Mouse (Mus musculus): Measurements from ENCODE around the gene Hspb1.

The Hspb1 gene

DNA sequence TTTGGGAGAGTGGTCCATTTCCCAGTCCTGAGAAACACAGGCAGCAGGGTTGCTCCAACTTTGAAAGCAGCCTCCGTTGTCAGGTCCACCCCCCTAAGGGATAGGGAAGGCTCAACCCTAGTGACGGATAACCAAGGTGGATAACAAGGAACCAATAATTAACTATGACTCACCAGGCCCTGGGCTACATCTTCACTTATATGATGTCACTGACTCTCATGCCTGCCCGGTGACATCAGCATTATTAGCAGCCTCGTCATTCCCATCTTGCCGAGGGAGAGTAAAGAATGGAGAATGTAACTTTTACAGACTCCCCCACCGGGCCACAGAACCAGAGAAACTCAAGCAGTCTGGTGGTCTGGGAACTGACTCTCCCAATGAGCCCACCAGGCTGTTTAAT is 3.1 kb upstream of the Hspb1 start:
- DNase-seq (ENCODE audit: low spot score in 2 of 2): no peak

DNA sequence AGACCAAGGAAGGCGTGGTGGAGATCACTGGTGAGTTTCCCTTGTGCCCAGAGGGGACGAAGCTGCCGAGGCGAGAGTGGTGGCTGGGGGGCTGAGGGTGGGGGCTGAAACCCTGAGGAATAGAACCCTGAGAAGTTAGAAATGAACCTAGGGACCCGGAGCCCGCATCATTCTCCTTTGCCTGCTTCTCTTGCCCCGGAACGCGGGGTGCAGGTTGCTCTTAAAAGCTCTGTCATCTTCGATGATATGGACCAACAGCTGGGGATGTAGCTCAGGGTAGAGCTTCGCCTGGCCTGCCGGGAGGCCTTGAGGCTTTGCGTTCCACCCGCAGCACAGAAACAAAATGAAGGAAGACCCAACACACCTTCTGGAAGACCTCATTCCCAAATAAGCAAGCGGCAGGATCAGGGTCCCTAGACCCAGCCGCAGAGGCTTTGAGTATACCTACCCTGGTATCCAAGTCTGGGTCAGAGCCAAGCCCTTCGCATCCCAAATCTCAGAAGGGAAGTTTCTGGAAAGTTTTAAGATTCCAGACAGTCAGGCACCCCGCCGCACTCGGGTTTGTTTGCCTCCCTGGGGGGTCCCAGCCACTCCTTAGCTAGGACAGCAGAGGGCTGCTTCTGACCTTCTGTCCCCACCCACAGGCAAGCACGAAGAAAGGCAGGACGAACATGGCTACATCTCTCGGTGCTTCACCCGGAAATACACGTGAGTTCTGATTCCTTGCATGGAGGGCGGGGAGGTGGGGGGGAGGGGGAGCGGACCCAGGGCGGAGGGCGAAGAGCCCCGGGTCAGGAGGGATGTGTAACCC is 891 bp downstream of the Hspb1 start:
- no peak for DNase-seq (ENCODE audit: low spot score in 2 of 2)

DNA sequence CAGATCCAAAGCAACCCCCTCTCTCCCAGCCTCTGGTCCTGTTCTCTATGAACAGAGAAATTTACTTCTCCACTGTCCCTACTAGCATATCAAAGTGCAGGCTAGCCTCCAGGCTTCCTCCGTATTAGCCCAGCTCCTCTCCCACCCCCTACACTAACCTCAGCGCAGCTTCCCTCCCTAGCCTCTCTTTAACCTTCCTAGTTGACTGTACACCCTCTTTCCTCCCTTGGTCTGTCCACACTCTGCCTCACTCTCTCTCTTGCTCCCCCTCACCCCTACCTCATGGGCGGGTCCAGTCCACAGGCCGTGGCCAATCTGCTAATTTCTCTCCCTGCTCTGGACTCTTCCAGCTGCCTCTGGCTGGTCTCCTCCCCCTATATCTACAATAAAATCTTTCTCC is 2.6 kb downstream of the Hspb1 start:
- no peak for DNase-seq (ENCODE audit: low spot score in 2 of 2)

DNA sequence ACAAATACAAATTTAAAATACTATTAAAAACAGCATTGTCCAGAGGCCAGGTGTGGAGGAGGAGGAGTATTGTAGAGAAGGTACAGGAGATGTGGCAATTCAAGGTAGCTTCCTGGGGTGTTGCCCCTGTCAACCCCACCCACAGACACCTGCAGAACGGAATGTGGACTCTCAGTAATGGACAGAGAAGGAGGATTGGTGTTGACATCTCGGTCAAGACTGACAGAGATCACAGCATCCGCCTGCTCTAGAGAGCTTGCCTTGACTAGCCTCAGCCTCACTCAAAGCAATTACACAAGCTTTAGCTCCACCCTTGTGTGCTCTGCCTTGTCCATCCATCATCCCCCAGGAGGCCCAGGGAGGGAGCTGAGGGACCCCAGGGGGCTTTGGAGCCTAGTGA is 3.2 kb downstream of the Hspb1 start:
- DNase-seq (ENCODE audit: low spot score in 2 of 2): no peak

DNA sequence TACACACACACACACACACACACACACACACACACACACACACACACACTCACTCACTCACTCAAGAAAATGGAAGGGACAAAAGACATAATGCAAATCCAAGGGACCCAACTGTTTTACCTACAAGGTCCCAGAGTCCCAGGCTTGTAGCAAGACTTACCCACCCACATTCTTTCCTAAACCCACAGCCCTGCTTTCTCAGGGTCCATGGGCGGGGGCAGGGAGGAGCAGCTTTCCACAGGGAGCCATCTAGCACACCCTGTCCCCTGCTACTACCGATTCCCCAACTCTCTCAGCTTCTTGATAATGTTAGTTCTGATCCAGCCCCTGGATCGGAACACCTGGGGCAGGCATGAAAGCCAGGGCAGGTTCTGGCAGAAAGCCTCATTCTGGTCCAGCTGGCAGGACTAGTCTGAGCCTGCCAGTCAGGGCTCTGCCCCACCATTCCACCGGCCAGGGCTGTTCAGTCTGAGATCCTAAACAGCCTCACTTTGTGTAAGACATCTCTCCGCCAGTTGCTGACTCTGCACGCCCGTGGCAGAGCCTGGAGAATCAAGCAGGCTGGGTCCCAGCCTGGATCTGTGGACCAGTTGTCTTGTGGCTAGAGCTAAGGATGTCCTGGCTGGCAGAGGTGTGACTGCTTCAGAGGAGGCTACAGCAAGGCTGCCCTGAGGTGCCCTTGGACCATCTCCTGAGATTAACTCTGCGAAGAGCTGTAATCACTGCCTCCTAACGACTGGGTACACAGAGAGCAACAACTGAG is 5.1 kb downstream of the Hspb1 start:
- no peak for DNase-seq (ENCODE audit: low spot score in 2 of 2)

DNA sequence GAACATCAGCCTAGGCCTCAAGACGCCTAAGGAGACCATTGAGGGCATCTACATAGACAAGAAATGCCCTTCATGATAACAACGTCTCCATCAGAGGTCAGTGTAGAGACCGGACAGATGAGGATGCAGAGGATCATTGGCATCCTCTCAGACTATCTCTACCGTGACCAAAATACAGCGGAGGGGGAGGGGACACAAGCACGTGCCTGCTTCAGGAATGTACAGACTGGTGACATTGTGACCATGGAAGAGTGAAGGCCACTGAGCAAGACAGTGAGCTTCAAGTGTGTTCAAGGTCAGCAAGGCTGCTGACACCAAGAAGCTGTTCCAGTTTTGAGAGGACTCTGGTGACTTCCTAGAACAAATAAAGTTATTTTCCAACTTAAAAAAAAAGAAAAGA is 7.2 kb downstream of the Hspb1 start:
- DNase-seq (ENCODE audit: low spot score in 2 of 2): no peak

DNA sequence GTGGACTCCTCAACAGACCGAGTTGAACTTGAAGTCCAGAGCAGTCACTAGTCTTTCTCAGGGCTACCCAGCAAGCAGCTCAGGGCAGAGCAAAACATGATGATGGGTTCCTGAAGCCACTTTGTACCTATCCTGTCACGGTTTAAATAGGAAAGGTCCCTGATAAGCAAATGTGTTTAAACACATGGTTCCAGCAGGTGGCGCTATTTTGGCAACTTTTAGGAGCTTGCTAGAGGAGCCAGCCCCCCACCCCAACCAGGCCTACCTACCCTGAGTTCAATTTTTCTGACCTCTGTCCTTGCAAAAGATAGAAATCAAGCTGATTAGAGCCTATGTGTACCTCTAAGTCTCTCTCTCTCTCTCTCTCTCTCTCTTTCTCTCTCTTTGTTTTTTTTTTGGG is 10.3 kb downstream of the Hspb1 start:
- DNase-seq (ENCODE audit: low spot score in 2 of 2): no peak

DNA sequence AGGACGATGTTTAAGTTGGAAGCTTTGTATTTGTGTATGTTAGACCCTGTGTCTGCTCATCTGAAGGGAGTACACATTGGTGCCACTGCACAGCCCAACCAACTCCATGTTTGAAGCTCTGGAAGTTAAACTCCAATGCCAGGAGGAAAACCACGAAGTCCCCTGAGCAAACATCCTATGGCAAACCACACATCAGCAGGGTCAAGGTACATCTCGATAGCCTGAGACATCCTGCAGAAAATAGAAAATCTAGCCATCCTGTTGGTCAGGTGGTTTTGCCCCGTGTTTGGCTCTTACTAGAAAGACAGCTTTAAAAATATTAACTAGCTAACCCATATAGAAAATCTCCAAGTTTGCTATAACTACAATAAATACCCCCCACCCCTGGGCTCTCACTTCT is 11.3 kb downstream of the Hspb1 start:
- DNase-seq (ENCODE audit: low spot score in 2 of 2): no peak

DNA sequence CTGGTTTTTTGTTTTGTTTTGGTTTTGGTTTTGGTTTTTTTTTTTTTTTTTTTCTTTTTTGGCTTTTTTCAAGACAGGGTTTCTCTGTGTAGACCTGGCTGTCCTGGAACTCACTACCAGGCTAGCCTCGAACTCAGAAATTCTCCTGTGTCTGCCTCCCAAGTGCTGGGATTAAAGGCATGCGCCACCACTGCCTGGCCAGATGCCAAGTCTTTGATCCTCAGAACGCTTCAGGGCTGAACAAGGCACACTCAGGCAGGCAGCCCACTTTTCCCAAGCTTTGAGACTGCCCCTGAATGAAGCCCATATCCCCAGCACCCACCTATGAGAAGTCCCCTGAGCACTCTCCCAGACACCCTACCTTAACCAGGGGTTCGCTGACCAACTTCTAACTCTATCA is 12.1 kb downstream of the Hspb1 start:
- DNase-seq (ENCODE audit: low spot score in 2 of 2): no peak

DNA sequence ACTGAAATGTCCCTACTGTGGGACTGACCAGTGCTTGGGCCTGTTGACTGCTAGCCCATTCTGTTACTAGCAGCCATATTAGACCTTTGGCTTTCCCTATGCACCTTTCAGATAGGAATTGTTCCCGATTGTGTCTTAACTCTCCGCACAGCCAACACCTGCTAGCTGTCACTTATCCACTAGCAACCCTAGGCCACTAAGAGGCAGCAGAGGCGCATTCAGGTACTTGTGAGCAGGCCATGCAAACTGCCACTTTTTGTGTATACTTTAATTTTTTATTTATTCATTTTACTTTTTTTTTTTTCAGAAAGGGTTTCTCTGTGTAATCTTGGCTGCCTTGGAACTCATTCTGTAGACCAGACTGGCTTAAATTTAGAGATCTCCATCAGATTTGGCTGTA is 13.0 kb downstream of the Hspb1 start:
- DNase-seq (ENCODE audit: low spot score in 2 of 2): no peak

DNA sequence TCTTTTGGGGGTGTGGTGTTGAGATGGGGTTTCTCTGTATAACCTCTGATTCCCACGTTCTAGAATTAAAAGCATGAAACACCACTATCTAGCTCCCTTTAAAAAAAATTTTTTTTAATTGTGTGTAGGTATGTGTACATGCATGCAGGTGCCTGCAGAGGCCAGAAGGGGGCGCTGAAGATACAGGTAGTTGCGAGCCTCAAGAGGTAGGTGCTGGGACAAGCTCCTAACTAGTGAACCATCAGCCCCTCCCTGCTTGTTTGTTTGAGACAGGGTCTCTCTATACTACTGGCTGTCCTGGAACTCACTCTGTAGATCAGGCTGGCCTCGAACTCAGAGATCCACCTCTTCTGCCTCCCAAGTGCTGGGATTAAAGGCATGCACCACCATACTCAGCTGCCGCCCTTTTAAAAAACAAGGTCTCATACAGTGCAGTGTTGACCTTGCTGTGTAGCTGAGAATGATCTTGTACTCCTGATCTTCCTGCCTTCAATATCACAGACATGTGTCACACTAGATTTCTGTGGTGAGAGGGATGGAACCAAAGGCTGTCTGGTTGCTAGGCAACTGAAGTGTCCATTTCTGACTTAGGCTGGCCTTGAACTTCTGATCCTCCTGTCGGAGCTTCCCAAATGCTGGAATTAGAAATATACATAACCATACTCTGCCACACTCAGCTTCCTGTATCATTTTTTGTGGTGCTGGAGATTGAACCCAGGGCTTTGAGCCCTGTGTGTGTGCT is 13.8 kb downstream of the Hspb1 start:
- DNase-seq (ENCODE audit: low spot score in 2 of 2): no peak

DNA sequence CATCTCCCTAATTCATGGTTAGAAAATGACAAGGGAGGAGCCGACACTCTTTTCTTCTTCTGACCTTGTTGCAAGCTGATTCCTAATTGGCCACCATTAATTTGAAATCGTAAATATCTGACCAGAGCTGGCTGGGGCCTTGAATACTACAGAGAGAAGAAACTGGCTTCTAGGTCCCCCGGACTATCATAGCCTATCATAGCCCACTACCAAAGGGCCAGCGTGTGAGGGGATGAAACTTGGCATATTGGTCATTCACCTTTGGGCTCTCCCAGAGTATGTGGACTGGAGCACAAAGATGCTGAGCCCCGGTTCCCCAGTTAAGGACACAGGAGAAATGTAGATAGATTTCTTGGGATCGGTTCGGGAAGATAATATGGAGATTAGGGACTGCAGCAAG is 15.3 kb downstream of the Hspb1 start:
- no peak for DNase-seq (ENCODE audit: low spot score in 2 of 2)

DNA sequence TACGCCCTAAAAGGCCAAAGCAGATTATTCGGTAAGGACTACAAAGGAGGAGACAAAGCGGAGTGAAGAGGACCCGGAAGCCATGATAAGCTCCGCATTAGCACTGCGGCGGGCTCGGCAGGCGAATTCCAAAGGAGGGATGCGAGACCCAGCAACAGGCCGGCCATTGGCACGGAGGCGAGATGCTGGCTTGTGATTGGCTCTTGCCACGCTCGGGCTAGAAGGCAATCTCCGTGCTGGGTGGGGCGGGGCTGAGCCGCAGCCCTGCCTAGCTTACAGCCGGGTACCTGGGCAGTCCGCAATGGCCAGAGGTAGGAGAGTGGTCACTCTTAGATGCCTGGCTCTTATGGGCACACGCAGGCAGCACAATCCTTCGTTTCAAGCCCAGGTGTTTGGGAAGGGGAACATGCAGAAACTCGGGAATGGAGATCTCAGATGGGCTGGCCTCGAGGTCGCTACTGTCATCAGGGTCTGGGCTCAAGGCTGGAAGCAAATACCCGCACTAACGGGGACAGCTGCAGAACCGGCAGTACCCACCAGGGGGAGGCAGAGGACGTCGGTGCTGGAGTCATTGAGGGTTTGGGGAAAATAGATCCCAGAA is 15.9 kb downstream of the Hspb1 start:
- peak; percentile 88 to 93 for DNase-seq (ENCODE audit: low spot score in 2 of 2)

DNA sequence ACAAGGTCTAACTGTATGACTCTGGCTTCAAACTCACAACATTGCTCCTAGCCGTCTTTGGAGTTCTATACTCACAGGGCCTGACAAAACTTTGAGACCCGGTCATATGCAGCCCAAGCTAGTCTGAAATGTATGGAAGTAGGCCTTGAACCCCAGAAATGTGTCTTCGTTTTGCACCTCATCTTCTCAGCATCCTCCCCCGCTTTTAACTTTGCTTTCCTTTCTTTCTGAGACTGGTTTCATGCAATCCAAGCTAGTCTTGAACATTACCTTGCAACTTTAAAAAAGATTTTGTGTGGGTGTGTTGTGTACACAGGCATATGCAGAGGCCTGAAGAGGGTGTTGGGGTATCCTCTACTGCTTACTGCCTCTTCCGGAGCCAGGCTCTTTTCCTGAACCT is 16.5 kb downstream of the Hspb1 start:
- DNase-seq (ENCODE audit: low spot score in 2 of 2): no peak

DNA sequence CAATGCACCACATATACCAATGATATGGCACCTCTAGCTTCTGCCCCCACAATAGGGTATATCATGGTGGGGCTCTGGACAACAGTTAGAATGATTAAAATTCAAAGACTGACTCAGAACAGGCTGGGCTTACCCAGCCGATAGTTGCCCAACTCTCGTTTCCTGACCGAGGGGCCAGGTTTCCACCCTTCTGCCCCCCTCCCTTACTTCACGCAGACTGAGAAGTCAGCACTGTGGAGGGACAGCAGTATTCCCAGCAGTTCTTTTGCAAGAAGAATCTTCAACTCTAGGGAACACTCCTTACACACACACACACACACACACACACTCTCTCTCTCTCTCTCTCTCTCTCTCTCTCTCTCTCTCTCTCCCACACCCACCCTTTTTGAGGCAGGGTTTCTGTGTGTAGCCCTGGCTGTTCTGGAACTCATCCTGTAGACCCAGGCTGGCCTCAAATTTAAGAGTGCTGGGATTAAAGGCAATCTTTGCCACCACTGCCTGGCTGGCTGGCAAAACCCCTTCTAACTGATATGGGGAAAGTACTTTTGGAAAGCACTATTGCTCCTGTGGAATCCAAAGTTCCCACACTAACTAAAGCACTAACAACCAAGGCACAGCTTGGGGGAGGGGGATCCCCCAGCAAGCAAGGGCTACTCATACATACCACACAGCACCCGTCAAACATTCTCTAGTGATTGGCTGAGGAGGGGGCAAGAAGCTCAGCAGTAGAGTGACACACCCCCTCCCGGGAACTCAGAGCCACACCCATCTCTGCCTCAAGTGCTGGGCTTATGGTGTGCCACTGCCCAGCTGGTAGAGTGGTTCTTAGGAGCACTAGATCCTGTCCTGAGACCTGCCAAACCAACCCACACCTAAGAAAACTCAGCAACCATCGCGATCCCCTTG is 17.9 kb downstream of the Hspb1 start:
- DNase-seq (ENCODE audit: low spot score in 2 of 2): no peak

DNA sequence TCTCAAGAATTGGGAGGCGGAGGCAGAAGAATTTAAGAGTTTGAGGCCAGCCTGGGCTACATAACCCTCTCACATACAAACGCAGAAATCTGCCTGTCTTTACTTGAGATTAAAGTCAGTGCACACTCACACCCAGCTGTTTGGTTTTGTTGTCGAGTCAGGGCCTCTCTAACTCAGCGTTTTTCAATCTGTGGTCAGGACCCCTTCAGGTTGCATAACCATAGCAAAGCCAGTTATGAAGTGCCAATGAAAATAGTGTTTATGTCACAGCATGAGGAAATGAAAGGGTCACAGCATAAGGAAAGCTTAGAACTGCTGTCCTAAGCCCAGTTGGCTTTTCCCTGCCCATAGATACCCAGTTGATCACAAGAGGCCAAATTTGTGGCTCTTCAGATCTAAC is 19.1 kb downstream of the Hspb1 start:
- no peak for DNase-seq (ENCODE audit: low spot score in 2 of 2)

DNA sequence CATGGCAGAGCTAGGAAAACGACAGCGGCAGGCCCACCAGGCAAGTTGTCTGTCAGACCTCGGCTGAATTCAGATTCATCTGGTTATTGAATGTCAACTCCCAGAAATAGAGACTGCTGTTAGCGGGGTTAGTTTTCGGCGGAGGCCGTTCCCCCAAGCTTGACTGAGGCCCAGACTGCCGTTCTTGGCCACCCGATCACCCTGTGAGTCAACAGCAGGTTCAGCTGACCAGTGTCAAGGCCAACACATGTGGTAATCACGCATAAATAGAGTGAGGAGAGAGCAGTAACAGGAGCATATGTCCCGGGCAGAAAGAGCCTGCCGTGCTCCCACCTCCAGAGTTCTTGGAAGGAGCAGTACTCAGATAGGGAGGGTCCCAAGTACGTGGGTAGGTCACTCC is 19.5 kb downstream of the Hspb1 start:
- no peak for DNase-seq (ENCODE audit: low spot score in 2 of 2)

DNA sequence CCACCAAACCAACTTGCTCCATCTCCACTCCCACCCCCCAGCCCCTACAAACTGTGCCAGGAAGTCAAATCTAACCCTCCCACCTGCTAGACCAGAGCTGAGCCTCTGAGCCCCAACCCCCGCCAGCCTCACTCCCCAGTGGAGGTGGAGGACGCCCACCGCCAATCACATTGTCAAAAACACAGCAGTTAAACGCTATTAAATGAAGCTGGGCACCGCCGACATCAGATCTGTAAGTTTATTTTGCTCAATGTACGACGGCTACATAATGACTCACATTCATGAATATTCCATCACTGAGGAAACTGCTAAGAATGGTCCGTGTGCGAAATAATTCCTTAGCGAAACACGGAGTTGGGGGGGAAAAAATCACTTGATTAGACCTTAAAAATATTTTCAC is 20.5 kb downstream of the Hspb1 start:
- peak in 1 of 2 experiments; percentile 55 for DNase-seq (ENCODE audit: low spot score in 2 of 2)

DNA sequence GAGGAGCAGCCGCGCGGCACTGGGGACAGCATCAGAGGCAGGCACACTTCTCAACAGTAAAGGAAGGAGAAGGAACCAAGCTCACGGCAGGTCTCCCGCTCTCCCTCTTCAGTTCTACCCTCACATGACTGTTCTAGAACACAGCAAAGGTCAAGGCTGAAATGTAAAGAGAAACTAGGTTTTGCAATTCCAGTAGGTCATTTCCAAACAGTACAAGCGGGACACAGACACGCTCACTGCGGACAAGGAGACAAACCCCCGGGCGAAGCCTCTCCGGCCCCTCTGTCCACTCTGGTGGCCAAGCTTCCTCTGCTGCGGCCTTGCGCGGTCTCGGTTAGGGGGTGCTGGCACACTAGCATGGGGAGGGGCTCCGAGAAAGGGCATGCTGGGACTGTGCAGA is 21.3 kb downstream of the Hspb1 start:
- no peak for DNase-seq (ENCODE audit: low spot score in 2 of 2)

DNA sequence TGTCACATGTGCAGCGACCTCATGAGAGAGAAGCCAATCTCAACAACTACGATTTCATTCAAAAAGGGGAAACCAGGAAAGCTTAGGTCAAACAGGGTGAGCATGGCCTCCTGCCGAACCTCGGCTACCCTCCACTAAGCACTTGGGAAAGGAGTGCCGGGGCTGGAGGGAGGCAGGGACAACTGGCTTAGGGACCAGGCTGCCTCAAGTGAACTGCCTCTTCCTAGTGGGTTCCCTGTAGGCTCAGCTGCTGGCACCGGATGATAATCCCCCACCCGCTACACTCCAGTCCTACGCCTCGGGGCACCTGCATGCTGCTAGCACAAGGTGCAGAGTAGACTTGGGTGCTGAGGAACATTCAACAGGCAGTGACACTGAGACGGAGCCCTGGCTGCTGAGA is 21.9 kb downstream of the Hspb1 start:
- no peak for DNase-seq (ENCODE audit: low spot score in 2 of 2)

DNA sequence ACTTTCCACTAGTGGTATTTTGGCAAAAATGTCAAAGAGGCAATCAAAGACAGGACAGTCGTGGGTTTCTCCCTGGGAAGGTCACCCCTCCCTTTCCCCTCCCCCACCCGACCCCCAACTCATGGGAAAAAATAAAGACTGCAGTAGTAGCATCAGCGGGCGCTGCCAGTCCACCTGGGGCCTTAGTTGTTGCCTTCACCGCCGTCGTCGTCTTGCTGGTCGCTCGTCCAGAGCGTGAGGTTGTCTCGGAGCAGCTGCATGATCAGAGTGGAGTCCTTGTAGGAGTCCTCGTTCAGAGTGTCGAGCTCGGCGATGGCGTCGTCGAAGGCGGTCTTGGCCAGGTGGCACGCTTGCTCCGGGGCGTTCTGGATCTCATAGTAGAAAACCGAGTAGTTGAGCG is 23.1 kb downstream of the Hspb1 start:
- no peak for DNase-seq (ENCODE audit: low spot score in 2 of 2)

Data from left cerebral cortex, adult 9 months (tissue).